Mouse (Mus musculus) liver, embryonic 11.5 days (tissue): ENCODE measurements at regions not wholly inside any gene's neighbourhood (a gene's known extent, or its start where the extent isn't known, plus 50 kb on each side); places are given as distances from the start of the nearest gene placed in this dataset.

Source experiments
- ATAC-seq: fragments of 200-750 bp; cut with Nextera tagmentation; replicated peaks from 2 replicates; pipeline ENCODE4 v1.8.0; 2017; ENCODE audit warnings: moderate number of reproducible peaks, mild to moderate bottlenecking, moderate TSS enrichment, moderate library complexity; ENCODE audit not compliant: low FRiP score
- DNase-seq: peaks from one replicate; pipeline ENCODE4 v3.0.0-alpha.2; 2017; ENCODE audit warnings: low spot score
- H3K27ac ChIP-seq: fragments of 300-500 bp; sonication (generic); 2 replicates; pipeline ENCODE4 v1.5.1; 2014; ENCODE audit warnings: mild to moderate bottlenecking, low read depth, low read length, control low read depth
- H3K27me3 ChIP-seq: fragments of 300-500 bp; sonication (generic); replicated peaks from 2 replicates; pipeline ENCODE4 v1.6.1; 2014; ENCODE audit warnings: low read length, mixed read lengths; ENCODE audit not compliant: control insufficient read depth, insufficient read depth
- H3K36me3 ChIP-seq: fragments of 300-500 bp; sonication (generic); 2 replicates; pipeline ENCODE4 v1.6.1; 2014; ENCODE audit warnings: mild to moderate bottlenecking, low read length, moderate library complexity, mixed read lengths; ENCODE audit not compliant: control insufficient read depth, insufficient read depth
- H3K4me1 ChIP-seq: fragments of 300-500 bp; sonication (generic); replicated peaks from 2 replicates; pipeline ENCODE4 v1.6.1; 2014; ENCODE audit warnings: low read length, mixed read lengths; ENCODE audit not compliant: control insufficient read depth, insufficient read depth
- H3K4me2 ChIP-seq: fragments of 300-500 bp; sonication (generic); 2 replicates; pipeline ENCODE4 v1.6.1; 2014; ENCODE audit warnings: mild to moderate bottlenecking, control low read depth, moderate library complexity
- H3K4me3 ChIP-seq: fragments of 300-500 bp; sonication (generic); 2 replicates; pipeline ENCODE4 v1.5.1; 2014; ENCODE audit warnings: low read depth, low read length, control low read depth
- H3K9ac ChIP-seq: fragments of 300-500 bp; sonication (generic); 2 replicates; pipeline ENCODE4 v1.6.1; 2014; ENCODE audit warnings: low read depth, low read length, control low read depth
- H3K9me3 ChIP-seq: fragments of 300-500 bp; sonication (generic); 2 replicates; pipeline ENCODE4 v1.6.1; 2016; ENCODE audit warnings: low read length, inconsistent platforms, mixed read lengths; ENCODE audit not compliant: control insufficient read depth
- WGBS: fragments of 180-500 bp; shearing (Covaris S2); extraction: QIAGEN DNeasy Blood & Tissue Kit; methylation state at CpG from one replicate; pipeline ENCODE4 v1.1.7; 2014; 5-methylcytosine and 5-hydroxymethylcytosine counted together

- Histone ChIP-seq H3K36me3 (no peaks in the 10 kb centered on the region), H3K4me2 (no peak overlapping the region), H3K9ac (no peak overlapping the region), H3K4me3 (no peak overlapping the region), H3K4me1 (no peaks in the 10 kb centered on the region), H3K9me3 (no peaks in the 10 kb centered on the region), H3K27me3 (no peaks in the 10 kb centered on the region), H3K27ac (no peak overlapping the region)
- ATAC-seq (no peak), DNase-seq (no peak)
- WGBS: 72% methylated on average over 4 of the region's 4 CpGs
These were observed 673.5 kb upstream of the A1bg start for GRCm38 (mm10) chr15:61596318-61596717.

- Histone ChIP-seq H3K27ac (no peak overlapping the region), H3K4me3 (no peak overlapping the region), H3K9ac (no peak overlapping the region), H3K4me1 (no peaks in the 10 kb centered on the region), H3K4me2 (no peak overlapping the region), H3K36me3 (no peaks in the 10 kb centered on the region), H3K27me3 (no peaks in the 10 kb centered on the region), H3K9me3 (no peaks in the 10 kb centered on the region)
- DNase-seq (no peak), ATAC-seq (no peak)
- 66% methylated on average over 5 of the region's 5 CpGs for WGBS
These were observed 666.1 kb upstream of the A1bg start for GRCm38 (mm10) chr15:61588956-61589355.

GRCm38 (mm10) chr15:61582335-61582734 is 659.5 kb upstream of the A1bg start:
- Histone ChIP-seq H3K27me3 (no peaks in the 10 kb centered on the region), H3K9me3 (no peaks in the 10 kb centered on the region)
- no peak for ATAC-seq

DNA sequence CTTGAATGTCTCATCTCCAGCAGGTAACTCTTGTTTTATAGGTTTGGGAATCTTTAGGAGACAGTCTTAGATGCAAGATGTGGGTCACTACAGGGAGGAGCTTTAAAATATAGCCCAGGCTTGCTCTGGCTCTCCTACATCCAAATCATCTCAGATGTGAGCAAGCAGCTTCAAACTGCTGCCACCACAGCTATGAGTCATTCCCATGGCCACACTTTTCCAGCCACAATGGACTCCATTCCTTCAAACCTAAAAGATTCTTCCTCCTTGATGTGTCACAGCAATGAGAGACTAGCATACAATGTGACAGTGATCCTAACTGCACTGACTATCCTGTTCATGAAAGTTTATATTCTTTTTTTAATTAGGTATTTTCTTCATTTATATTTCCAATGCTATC is 640.5 kb upstream of the A1bg start:
- Histone ChIP-seq H3K27me3 (no peaks in the 10 kb centered on the region), H3K36me3 (no peaks in the 10 kb centered on the region), H3K4me3 (no peak overlapping the region), H3K4me2 (no peak overlapping the region), H3K4me1 (no peaks in the 10 kb centered on the region), H3K9ac (no peak overlapping the region), H3K9me3 (no peaks in the 10 kb centered on the region), H3K27ac (no peak overlapping the region)
- no peak for ATAC-seq
- DNase-seq: no peak

More at GRCm38 (mm10) chr15:61582335-61582734, 659.5 kb upstream of the A1bg start:
- no peaks in the 10 kb centered on the region for H3K4me1 ChIP-seq
- no peaks in the 10 kb centered on the region for H3K36me3 ChIP-seq
- no peak overlapping the region for H3K4me3 ChIP-seq
- DNase-seq: no peak
- 28% methylated on average over 2 of the region's 2 CpGs for WGBS
- H3K4me2 ChIP-seq: no peak overlapping the region
- no peak overlapping the region for H3K9ac ChIP-seq
- no peak overlapping the region for H3K27ac ChIP-seq

- WGBS: 35% methylated on average over 2 of the region's 2 CpGs
- no peak for DNase-seq
- no peak for ATAC-seq
These were observed 639.4 kb upstream of the A1bg start for GRCm38 (mm10) chr15:61562252-61562651.

DNA sequence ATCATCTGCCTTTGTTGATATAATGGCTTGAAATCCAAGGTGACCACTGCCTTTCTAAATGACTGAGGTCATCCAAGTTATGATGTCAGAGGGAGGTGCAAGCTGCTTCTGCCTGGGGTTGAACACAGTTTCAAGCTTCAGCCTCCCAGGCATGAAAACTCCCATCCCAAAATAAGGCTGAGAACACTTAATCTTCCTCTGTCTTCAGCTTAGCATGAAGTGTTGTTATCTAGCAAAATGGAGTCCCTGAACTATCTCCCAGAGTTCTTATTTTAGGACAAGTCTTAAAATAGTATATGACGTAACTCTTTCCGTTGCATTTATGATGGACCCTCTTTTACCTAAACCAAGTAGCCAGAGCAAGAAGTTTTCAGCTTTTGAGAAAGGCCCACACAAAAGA is 631.1 kb upstream of the A1bg start:
- WGBS: 78% methylated on average over 2 of the region's 2 CpGs
- ATAC-seq (no peak), DNase-seq (no peak)
- Histone ChIP-seq H3K4me1 (no peaks in the 10 kb centered on the region), H3K9ac (no peak overlapping the region), H3K27ac (no peak overlapping the region), H3K4me3 (no peak overlapping the region), H3K4me2 (no peak overlapping the region), H3K36me3 (no peaks in the 10 kb centered on the region), H3K9me3 (no peaks in the 10 kb centered on the region), H3K27me3 (no peaks in the 10 kb centered on the region)

More at GRCm38 (mm10) chr15:61562252-61562651, 639.4 kb upstream of the A1bg start:
- Histone ChIP-seq H3K9me3 (no peaks in the 10 kb centered on the region), H3K4me1 (no peaks in the 10 kb centered on the region), H3K27ac (no peak overlapping the region), H3K9ac (no peak overlapping the region), H3K27me3 (no peaks in the 10 kb centered on the region), H3K36me3 (no peaks in the 10 kb centered on the region), H3K4me2 (no peak overlapping the region), H3K4me3 (no peak overlapping the region)

GRCm38 (mm10) chr15:61553081-61553680 is 630.4 kb upstream of the A1bg start:
- ATAC-seq: no peak
- Histone ChIP-seq H3K4me1 (no peaks in the 10 kb centered on the region), H3K4me3 (no peak overlapping the region), H3K27ac (no peak overlapping the region), H3K9ac (no peak overlapping the region), H3K27me3 (no peaks in the 10 kb centered on the region), H3K4me2 (no peak overlapping the region), H3K9me3 (no peaks in the 10 kb centered on the region), H3K36me3 (no peaks in the 10 kb centered on the region)
- DNase-seq: no peak
- WGBS: 66% methylated on average over 8 of the region's 8 CpGs

GRCm38 (mm10) chr15:61551206-61551605 is 628.4 kb upstream of the A1bg start:
- Histone ChIP-seq H3K9me3 (no peaks in the 10 kb centered on the region), H3K27ac (no peak overlapping the region), H3K4me2 (no peak overlapping the region), H3K4me1 (no peaks in the 10 kb centered on the region), H3K4me3 (no peak overlapping the region), H3K9ac (no peak overlapping the region), H3K36me3 (no peaks in the 10 kb centered on the region), H3K27me3 (no peaks in the 10 kb centered on the region)
- DNase-seq (no peak), ATAC-seq (no peak)
- 74% methylated on average over 5 of the region's 5 CpGs for WGBS

DNA sequence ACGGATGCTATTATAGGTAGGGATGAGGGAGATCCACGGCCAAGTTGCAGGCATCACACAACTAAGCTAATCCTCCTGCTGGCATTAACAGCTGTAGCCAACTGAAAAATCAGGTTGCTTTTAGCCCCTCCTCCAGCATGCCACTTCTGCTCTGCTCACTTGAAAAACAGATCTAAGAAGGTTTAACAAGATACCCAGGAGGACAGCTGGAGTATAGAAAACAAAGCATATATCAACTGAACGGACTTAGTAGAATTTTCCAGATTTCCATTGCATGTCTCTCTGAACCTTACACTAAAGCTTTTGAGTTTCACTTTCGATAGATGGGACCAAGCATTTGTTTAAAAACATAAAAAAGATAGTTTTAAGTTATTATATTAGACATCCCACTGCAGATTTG is 625.6 kb upstream of the A1bg start:
- no peak overlapping the region for H3K4me2 ChIP-seq
- H3K4me1 ChIP-seq: no peaks in the 10 kb centered on the region
- no peaks in the 10 kb centered on the region for H3K9me3 ChIP-seq
- no peak overlapping the region for H3K4me3 ChIP-seq
- DNase-seq (no peak), ATAC-seq (no peak)
- H3K9ac ChIP-seq: no peak overlapping the region
- no peaks in the 10 kb centered on the region for H3K27me3 ChIP-seq
- 71% methylated on average over 4 of the region's 4 CpGs for WGBS
- no peaks in the 10 kb centered on the region for H3K36me3 ChIP-seq
- no peak overlapping the region for H3K27ac ChIP-seq
